Mouse (Mus musculus) layer of hippocampus, postnatal 25 days (tissue): ENCODE results near the gene Hebp2. TPM values are rescaled to one million over a fixed set of nuclear protein-coding genes. Genes with fewer than 3 reads are reported as not detected.
"Not testable (repeated sequence)": the region's sequence is repeated elsewhere in the genome, so short reads cannot be mapped to it uniquely, and the experiment has no call there.

Experiments
- DNase-seq, 2 experiments: peaks; one replicate each; pipeline ENCODE4 v3.0.0; 2022; ENCODE audit warnings: mixed read lengths in 2 of 2, low spot score in 1 of 2; ENCODE audit errors: extremely low spot score in 1 of 2
- total RNA-seq, 2 experiments: library from RNA; stranded (reverse); gene quantifications; 2 replicates each; pipeline ENCODE4 v1.2.3; 2021

The Hebp2 gene
- 1 to 10 TPM; 1.9 to 3.3 TPM for total RNA-seq

- peak in 1 of 2 experiments; percentile 67 for DNase-seq
Measured at GRCm38 (mm10) chr10:18545813-18546235, at the start of gene Hebp2. Hebp2 (minus strand) TSS chr10:18546076.

GRCm38 (mm10) chr10:18589455-18589854 lies 43.6 kb upstream of the Hebp2 start:
- DNase-seq: no peak

- no peak for DNase-seq
Measured at GRCm38 (mm10) chr10:18584188-18584587, 38.3 kb upstream of the Hebp2 start.

GRCm38 (mm10) chr10:18572581-18572980 lies 26.7 kb upstream of the Hebp2 start:
- DNase-seq: no peak

GRCm38 (mm10) chr10:18562940-18563339 lies 17.1 kb upstream of the Hebp2 start:
- DNase-seq: peak; percentile 28 to 83

GRCm38 (mm10) chr10:18561445-18561844 lies 15.6 kb upstream of the Hebp2 start:
- DNase-seq: no peak

- not testable (repeated sequence) for DNase-seq
Measured at GRCm38 (mm10) chr10:18559076-18559475, 13.2 kb upstream of the Hebp2 start.

GRCm38 (mm10) chr10:18549321-18550216 lies 3.7 kb upstream of the Hebp2 start:
- no peak for DNase-seq

- no peak for DNase-seq
Measured at GRCm38 (mm10) chr10:18547381-18547780, 1.5 kb upstream of the Hebp2 start.

- DNase-seq: no peak
Measured at GRCm38 (mm10) chr10:18545309-18545708, 567 bp downstream of the Hebp2 start.

- DNase-seq: no peak
Measured at GRCm38 (mm10) chr10:18536889-18537288, 9.0 kb downstream of the Hebp2 start.

GRCm38 (mm10) chr10:18532293-18532692 lies 13.6 kb downstream of the Hebp2 start:
- no peak for DNase-seq

GRCm38 (mm10) chr10:18530161-18530560 lies 15.7 kb downstream of the Hebp2 start:
- no peak for DNase-seq

- no peak for DNase-seq
Measured at GRCm38 (mm10) chr10:18529177-18529576, 16.7 kb downstream of the Hebp2 start.

- DNase-seq: no peak
Measured at GRCm38 (mm10) chr10:18528475-18528874, 17.4 kb downstream of the Hebp2 start.

- DNase-seq: no peak
Measured at GRCm38 (mm10) chr10:18527766-18528165, 18.1 kb downstream of the Hebp2 start.

GRCm38 (mm10) chr10:18526851-18527675 lies 18.8 kb downstream of the Hebp2 start:
- DNase-seq: no peak

GRCm38 (mm10) chr10:18526184-18526850 lies 19.6 kb downstream of the Hebp2 start:
- DNase-seq: peak; percentile 34 to 60

GRCm38 (mm10) chr10:18525726-18526125 lies 20.1 kb downstream of the Hebp2 start:
- no peak for DNase-seq

- DNase-seq: no peak
Measured at GRCm38 (mm10) chr10:18525311-18525710, 20.6 kb downstream of the Hebp2 start.

GRCm38 (mm10) chr10:18522556-18522955 lies 23.3 kb downstream of the Hebp2 start:
- no peak for DNase-seq
